Mouse (Mus musculus) forebrain, embryonic 12.5 days (tissue): ENCODE results near the gene Mocs1. TPM values are rescaled to one million over a fixed set of nuclear protein-coding genes. Genes with fewer than 3 reads are reported as not detected.

ENCODE experiments used
- ATAC-seq: fragments of 200-750 bp; cut with Nextera tagmentation; 2 replicates; pipeline ENCODE4 v1.8.0; 2017; ENCODE audit warnings: moderate TSS enrichment; ENCODE audit not compliant: low FRiP score
- H3K27ac ChIP-seq: fragments of 300-500 bp; sonication (generic); 2 replicates; pipeline ENCODE4 v1.5.1; 2016; ENCODE audit warnings: mild to moderate bottlenecking
- H3K27me3 ChIP-seq: fragments of 300-500 bp; sonication (generic); 2 replicates; pipeline ENCODE4 v1.6.1; 2016; ENCODE audit warnings: mild to moderate bottlenecking
- H3K36me3 ChIP-seq: fragments of 300-500 bp; sonication (generic); replicated peaks from 2 replicates; pipeline ENCODE4 v1.6.1; 2016; ENCODE audit warnings: mild to moderate bottlenecking
- H3K4me1 ChIP-seq: fragments of 300-500 bp; sonication (generic); 2 replicates; pipeline ENCODE4 v1.6.1; 2016
- H3K4me2 ChIP-seq: fragments of 300-500 bp; sonication (generic); 2 replicates; pipeline ENCODE4 v1.6.1; 2016; ENCODE audit warnings: mild to moderate bottlenecking, moderate library complexity
- H3K4me3 ChIP-seq: fragments of 300-500 bp; sonication (generic); replicated peaks from 2 replicates; pipeline ENCODE4 v1.5.1; 2016; ENCODE audit warnings: mild to moderate bottlenecking
- H3K9ac ChIP-seq: fragments of 300-500 bp; sonication (generic); 2 replicates; pipeline ENCODE4 v1.6.1; 2016; ENCODE audit warnings: mild to moderate bottlenecking
- H3K9me3 ChIP-seq: fragments of 300-500 bp; sonication (generic); 2 replicates; pipeline ENCODE4 v1.6.1; 2016
- WGBS: fragments of 180-500 bp; shearing (Covaris S2); methylation state at CpG from one replicate; pipeline ENCODE4 v1.1.7; 2016; 5-methylcytosine and 5-hydroxymethylcytosine counted together
- polyA plus RNA-seq: library from polyadenylated mRNA; unstranded; fragments of >200 nt; fragmentation: Nextera tagmentation; extraction: Ambion mirVana; gene quantifications from 2 replicates; pipeline ENCODE4 v1.2.1, GENCODE M21; 2016

Mocs1 gene
- polyA plus RNA-seq, 1 experiment from 2014 or later, result 3.6 TPM

GRCm38 (mm10) chr17:49500234-49500633 is 72.1 kb downstream of the Mocs1 start:
- H3K4me3 ChIP-seq, result no peak overlapping the region
- no peaks in the 10 kb centered on the region for H3K27me3 ChIP-seq
- H3K9me3 ChIP-seq, result no peaks in the 10 kb centered on the region
- WGBS, result 73% methylated on average over 2 of the region's 2 CpGs
- H3K36me3 ChIP-seq, result no peaks in the 10 kb centered on the region
- H3K4me2 ChIP-seq, result no peak overlapping the region
- H3K9ac ChIP-seq, result no peak overlapping the region
- H3K27ac ChIP-seq, result no peak overlapping the region
- ATAC-seq, result no peak
- 0 out of 2 replicates have a peak, but pooled peaks cover 3% of the 10 kb centered on the region for H3K4me1 ChIP-seq

GRCm38 (mm10) chr17:49503246-49503900 is 75.2 kb downstream of the Mocs1 start:
- Histone ChIP-seq H3K27me3 (no peaks in the 10 kb centered on the region), H3K4me3 (no peak overlapping the region), H3K9ac (no peak overlapping the region), H3K27ac (no peak overlapping the region), H3K4me2 (no peak overlapping the region), H3K9me3 (no peaks in the 10 kb centered on the region), H3K4me1 (no peaks in the 10 kb centered on the region), H3K36me3 (no peaks in the 10 kb centered on the region)
- WGBS, result 83% methylated on average over 6 of the region's 6 CpGs
- no peak for ATAC-seq

Other genes with a start within 250 kb of the Mocs1 start
- 1.5 and 2.0 TPM in 2 replicates for gene Daam2, start 136.0 kb downstream of the Mocs1 start, polyA plus RNA-seq
- gene Kif6, start 186.8 kb downstream of the Mocs1 start, polyA plus RNA-seq, result 2.8 and 3.1 TPM in 2 replicates